Mouse (Mus musculus): ENCODE results near the gene Sart3.

- TF ChIP-seq CTCF (IDR thresholded peaks at IDR 0.05; ENCODE audit: low read depth): no peak
- TF ChIP-seq EP300 (IDR thresholded peaks at IDR 0.05; ENCODE audit: low read depth): no peak
These were observed 46.9 kb downstream of the Sart3 start for GRCm38 (mm10) chr5:113725417-113725816.

Data from heart, postnatal 0 days (tissue).